Mouse (Mus musculus) adrenal gland, adult 2 months (tissue): ENCODE measurements at regions not wholly inside any gene's neighbourhood (a gene's known extent, or its start where the extent isn't known, plus 50 kb on each side); places are given as distances from the start of the nearest gene placed in this dataset.
A peak's percentile ranks its signal among the peaks of the same experiment; 100 is the strongest.

Experiments used
- DNase-seq: peaks from one replicate; pipeline ENCODE4 v3.0.0; 2021

DNA sequence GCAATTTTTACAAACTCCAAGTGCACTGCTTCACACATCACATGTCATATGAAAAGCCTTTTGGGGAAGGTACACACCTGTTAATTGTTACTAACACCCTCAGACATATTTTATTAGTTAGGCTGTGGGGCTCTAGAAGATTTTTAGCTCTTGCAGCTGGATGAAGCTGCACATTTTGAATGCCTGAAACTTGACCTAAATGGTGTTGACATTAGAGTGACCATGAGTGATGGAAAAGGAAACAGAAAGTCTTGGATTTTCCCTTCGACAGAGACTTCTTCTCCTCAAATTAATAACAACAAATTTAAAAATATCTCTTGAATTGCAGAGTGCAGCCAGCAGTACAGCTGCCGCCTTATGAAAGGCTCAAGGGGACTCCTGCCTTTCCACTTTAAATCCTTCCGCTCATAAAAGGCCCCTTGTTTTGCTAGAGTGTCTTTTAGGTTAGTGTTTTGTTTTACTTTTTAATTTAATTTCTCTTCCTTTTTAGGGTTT, 259.7 kb downstream of the Trim52 start:
- DNase-seq, result no peak

DNA sequence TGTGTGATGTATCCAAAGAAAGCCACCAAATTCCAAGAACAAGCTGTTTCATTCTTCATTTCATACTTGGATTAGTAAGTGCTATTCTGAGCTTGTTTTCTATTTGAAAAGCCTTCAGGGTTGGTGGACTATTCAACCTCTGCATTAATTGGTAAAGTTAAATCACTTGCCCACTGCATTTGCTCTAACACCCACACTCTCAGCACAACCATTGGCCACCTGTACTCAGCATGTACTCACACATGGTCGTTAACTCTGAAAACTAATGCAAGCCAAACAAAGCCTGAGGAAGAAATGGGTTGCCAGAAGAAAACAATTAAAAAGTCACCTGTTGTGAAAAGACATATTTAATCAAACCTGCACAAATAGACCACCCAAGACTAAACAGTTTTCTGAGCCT, 267.5 kb downstream of the Trim52 start:
- DNase-seq, result no peak

DNA sequence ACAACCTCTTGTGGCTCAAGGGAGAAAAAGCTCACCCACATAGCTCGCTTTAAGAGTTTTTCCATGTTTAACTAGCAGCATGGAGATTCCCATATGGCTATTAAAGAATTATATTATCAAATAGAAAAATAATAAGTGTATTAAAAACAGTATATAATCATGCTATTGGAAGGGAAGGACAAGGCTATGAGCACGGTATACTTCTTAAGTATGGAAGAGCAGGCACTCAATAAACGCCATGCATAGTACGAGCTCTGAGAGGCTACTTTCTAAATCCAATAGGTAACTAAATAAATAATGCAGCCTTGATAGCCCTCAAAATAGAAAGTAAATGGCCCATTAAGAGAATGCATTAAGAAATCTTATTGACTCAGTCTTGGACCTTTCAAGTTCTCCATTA, 273.6 kb downstream of the Trim52 start:
- DNase-seq, result no peak

DNA sequence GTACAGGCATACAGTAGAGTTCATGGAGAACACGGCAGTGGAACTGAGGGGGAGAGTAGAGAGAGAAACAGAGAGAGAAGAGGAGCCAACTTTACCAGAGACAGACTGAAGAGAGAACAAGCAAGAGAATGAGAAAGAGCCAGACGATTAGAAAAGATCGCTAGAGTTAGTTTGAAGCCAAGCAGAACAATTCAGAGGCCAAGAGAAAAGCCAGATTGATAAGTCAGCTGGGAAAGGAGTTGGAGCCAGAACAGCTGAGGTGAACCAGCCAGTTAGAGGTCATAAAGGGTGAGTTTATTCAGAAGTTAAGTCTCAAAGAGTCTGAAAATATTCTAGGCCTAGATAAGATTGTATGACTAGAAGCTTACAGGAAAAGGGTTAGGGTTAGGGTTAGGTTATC, 281.7 kb downstream of the Trim52 start:
- no peak for DNase-seq

DNA sequence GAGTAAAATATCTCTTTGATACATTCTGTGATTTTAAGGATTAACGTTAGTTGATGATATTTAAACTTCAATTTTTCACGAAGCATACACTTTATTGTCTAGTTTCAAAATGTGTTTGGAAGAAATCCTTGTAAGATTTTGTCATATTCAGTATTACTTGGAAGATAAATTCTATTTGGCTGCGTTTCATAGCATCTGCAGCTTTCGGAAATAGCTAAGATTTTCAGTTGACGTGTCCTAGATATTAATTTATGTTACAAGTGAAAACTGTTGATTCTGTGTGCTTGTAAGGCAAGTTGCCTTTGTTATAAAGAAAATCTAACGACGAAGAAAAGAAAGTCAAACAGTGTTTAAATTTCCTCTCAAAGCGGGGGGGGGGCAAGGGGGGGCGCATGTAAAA, 284.5 kb downstream of the Trim52 start:
- DNase-seq, result no peak

DNA sequence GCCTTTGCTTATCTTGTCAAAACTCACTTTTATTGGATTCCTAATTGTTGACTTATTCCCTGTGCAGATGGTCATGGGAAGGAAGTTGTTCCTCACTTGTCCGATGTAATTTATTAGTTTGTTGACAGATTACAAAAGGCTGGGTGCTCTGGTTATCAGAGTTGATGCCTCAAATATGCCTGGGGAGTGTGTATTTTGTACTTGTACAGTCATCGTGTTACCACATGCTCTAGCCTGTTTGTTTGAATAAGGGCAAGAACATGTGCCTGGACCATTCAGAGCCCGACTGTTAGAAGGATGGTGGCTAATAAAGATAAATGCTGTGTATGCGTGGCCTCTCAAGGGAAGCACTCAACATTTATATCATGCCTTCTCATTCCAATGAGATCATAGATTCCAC, 288.0 kb downstream of the Trim52 start:
- DNase-seq, result peak; percentile 5

DNA sequence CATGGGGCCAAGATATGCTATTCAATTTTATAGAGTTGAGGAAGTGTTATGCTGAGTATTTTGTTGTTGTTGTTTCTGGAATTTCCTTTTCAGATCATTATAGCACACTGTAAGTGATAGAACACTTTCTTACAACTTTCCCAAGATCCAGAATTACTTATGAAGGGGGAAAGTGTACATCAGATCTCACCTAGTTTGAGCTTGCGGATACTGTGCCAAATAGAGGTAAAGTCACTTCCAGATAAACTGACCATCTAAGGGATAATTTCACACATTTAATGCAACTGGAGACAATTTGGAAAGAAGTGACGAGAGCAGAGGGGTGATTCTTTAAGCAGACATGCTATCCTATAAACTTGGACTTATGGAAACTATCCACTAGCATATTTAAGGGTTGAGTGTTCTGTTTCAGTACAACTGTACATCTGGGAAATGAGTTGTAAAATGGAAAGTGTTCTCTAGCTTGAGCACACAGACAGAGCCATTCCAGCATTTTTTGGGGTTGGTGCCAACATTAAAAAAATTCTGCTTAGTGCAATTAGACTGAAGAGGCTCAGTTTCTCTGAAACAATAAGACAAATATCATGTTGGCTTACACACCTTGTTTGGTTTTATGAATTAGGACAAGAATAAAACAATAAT, 307.0 kb downstream of the Trim52 start:
- no peak for DNase-seq

DNA sequence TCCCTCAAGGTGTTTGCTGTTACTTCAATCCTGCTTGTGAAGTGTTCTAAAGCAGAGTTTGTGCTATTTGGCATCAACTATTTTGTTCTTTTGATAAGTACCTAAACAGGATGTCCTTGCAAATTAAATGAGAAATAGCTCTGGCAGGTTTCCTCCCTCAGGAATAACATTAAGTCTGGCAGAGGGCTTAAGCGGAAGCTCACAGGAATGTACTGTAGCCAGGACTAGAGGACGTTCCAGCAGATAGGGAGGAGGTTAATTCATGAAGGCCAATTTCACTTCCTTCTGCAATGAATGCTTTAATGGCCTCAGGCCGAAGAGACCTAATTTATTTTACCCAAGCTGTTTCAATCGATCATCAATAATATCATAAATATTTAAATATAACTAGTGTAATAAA, 318.7 kb downstream of the Trim52 start:
- DNase-seq, result peak; percentile 9

DNA sequence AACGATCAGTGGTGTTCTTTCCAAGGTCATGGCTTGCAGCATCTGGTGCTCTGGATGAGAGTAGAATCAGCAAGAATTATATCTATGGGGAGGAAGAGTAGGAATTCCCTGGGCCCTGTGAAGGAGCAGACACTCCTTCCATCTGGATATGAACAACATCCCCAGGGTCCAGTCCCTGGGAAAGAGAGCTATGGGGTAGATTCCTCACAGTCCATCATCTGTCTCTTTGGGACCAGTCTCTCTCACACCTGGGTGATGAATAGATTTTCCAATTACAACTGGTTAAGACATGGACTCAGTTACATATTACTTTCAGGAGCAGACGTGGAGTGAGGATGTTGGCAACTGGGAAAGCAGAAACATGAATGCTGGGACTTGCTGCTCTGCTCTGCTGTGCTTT, 322.6 kb downstream of the Trim52 start:
- DNase-seq, result no peak

DNA sequence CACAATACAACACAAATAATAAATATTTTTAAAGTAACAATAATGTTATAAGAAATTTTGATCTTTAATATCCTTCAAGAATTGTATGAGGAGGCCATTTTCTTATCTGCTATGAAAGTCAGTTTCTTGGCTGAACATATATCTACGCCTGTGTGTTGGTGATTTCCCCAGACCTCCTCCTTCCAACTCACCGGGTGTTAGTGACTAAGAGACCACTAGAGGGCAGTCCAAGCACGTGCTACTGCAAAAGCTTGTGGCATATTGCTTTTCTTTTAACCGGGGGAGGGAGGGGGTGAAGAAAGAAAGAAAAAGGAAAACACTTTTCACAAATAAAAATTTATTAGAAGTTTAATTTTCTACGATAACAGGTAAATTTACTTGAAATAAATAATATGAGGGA, 333.3 kb downstream of the Trim52 start:
- peak; percentile 57 for DNase-seq

DNA sequence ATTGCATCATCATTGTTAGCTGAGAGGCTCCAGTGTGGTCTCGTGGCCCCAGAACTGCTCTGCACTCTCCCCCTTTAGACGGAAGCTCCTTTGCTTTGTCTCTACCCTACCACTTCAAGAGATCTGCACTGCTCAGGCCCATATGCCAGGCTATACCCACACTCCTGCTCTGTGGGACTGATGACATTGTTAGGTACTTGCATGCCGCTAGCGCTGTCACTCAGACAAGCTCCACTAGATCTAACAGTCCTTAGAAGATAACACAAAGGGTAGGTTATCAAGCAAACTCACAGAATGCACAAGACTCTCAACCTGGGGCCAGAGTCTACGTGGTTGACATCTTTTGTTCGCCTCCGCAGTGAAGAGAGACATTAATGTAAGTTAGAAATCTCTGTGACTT, 383.1 kb downstream of the Trim52 start:
- no peak for DNase-seq

DNA sequence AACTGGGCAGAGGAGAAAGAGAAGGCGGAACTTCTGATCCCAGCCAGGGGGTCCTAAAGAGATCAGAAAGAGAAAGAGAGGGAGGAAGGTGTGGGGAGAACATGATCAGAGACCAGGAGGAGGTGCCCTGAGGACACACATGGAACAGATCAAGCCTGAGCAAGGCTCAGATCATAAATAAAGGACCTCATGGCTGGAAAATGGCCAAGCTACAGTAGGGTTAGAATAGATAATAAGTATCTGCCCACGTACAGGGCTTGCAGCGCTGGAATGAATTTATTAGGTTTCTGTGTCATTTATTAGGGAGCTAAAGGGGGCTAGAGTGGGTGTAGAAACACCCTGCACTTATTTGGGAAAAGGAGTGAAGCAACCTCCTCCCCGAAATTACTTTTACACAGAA, 385.4 kb downstream of the Trim52 start:
- no peak for DNase-seq

DNA sequence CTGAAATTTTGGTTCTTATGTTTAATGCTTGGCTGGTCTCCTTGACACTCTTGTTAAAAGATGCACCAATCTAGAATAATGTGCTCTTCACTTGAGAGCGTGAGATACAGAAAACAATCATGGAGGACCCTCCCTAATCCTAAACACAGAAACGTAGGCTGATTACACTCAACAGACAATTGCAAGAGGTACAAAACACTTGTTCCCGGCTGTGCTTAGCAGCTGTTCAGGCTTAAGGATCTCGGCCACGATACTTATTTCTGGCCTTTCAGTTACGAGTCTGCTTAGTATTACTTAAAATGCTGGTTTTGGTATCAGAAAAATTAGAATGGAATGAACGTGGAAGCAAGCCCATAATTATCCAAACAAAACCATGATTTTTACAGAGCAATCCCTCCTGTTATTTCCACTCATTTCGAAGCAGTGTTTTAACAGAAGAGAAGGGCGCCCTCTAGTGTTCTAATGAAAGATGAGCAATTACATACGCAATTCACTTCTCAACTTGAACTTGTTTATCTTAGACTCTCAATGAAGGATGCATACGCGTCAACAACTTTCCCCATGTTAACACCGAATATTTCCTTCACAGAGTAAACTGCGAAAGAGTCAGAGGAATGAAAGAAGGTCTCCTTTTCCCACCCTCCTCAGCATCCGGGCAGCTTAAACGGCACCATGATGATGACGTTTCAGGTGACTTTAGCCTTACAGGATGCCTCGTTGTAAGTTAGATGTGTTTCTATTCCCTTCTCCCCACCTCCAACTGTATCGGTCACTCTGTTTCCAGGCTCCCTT, 394.5 kb downstream of the Trim52 start:
- DNase-seq, result peak; percentile 7

DNA sequence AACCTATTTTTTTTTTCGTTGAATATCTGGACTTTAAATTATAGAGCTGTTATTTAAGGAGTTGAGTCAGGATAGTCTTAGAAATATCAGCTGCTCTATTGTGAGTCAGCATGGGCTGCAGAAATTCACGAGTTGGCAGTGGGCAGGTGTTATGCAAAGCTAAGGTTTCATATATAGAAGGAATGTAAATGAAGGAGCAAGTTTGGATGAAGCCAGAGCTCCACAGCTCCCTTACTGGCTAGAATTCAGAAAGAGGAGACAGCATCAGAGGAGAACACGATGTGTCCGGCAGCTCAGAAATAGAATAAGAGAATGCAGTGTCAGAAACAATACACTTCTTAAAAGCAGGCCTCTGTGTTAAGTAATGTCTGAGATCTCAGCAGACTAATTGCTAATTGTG, 400.9 kb downstream of the Trim52 start:
- no peak for DNase-seq

DNA sequence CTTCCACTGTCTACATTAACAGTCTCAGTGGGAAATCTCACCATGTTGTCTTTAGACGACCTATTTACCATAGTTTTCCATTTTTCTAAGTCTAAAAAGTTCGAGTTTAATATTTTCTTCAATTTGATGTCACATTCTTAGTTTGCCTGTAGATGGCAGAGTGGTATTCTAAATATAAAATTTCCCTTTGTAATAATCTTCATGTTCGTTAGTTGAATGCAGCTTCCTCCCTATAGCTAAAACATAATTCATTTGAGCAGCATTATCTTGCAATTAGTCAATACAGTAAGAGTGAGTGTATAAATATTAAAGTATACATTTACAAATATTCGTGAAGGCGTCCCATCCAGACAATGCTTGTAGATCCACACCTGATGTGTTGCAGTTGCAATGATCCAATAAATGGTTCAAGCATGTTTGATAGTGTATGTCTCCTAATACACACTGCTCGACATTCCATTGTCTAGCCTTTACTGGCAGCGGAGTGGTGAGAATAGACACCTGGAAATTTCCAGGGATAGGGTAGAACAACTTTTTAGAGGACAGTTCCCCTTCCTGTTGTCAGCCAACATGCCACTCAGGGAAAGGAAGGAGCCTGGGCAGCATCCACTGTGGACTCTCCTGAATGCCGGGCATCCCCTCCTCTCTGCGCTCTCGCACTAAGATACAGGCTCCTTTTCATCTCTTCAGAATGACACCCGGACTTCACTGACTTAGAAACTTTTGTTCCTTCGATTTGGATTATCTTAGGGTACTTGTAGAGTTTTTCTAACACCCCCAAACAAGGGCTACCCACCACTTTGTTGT, 412.8 kb downstream of the Trim52 start:
- no peak for DNase-seq

DNA sequence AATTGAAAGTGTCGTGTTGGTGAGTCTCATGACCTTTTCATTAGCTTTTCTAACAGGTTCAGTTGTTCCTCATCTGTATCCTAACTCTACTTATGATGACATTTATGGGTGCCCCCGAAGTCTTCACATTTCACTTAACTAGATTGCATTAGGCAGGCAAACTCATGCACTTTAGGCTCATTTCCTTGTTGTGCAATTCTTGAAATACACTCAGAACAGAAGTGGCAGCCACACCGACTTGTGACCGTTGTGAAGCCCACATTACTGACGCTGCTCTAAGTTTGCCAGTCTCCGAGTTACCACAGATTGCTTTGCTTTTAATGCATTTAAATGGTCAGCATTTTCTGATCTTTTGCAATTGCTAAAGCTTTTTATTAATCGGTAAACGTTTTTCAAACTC, 414.8 kb downstream of the Trim52 start:
- DNase-seq, result no peak

DNA sequence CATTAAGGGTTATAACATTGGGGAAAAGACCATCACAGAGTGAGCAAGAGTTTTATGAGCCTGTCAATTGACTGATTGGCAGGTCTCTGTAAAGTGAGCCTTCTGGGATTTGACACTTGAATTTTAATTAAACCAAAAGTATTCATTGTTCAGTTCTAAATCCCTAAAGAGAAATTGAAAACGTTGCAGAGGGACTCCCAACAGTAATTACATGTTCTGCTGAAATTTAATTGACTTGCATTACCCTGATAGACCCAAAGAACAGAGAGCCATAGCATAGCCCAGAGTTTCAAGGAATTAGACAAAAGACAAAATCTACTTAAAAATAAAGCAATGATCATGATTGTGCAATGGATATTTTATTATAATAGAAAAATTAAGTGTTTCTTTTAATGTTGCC, 444.2 kb downstream of the Trim52 start:
- no peak for DNase-seq

DNA sequence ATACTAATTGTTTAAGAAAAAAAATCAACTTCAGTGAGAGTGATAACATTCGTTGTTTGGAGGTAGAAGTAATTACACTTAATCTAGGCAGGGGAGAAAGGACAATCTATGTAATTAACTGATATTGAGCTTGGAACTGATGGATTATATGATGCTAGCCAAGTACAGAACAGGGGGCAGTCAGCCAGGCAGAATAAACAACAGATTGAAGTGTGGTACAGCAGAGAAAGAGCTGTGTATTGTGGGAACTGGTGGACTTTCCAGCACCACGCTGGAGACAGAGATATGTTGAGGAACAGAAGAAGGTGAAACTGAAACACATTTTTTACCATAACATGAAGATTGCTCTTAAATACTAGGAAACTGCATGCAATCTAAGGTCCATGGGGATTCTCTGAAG, 473.3 kb downstream of the Trim52 start:
- no peak for DNase-seq

DNA sequence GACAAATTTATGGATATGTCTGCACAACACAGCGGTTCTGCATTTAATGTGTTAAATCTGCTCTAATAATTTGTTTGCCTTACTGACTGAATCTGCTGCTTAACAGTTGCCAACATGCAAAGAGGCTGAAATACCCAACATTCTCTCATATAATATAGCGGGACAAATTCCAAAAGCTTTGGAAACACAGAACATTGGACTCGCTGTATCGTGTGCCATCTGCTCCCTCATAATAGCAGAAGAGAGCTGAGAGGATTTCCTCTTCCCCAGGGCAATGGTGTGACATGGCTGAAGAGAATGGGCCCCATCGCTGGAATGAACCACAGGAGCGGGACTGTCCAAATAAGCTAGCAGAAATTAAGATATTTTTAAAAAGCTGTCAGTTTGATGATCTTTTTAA, 475.9 kb downstream of the Trim52 start:
- DNase-seq, result no peak

DNA sequence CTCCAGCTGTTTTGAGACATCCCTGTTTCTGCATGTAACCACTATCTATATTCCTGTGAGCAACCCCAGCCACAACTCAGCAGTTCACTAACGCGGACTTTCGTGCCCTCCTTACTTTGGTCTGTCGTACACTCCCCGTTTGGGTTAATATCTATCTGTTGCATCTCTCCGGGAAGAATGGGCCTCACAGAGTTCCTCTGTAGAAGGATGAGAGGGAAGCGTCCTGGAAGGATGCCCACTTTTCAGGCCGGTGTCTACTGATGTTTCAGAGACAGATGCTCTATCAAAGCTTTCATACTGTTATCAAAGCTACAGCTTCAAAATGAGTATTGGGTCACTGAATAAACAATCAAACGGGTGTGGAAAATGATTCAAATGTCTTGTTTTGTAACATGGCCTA, 487.4 kb downstream of the Trim52 start:
- no peak for DNase-seq

DNA sequence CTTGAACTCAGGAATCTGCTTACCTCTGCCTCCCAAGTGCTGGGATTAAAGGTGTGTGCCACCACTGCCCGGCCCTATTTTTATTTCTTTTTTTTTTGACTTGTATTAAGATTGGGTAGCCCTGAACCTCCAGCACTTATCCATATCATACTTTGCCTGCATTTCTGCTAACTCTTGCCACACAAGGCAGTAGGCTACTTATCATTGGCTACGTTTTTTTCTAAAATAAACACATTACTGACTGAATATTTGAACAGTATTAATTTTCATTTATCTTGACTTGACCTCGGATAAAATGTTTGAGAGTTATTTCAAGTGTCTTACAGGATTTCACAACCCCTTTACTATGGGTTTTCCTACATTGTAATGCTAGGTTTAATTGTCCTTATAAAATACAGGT, 488.0 kb downstream of the Trim52 start:
- no peak for DNase-seq

DNA sequence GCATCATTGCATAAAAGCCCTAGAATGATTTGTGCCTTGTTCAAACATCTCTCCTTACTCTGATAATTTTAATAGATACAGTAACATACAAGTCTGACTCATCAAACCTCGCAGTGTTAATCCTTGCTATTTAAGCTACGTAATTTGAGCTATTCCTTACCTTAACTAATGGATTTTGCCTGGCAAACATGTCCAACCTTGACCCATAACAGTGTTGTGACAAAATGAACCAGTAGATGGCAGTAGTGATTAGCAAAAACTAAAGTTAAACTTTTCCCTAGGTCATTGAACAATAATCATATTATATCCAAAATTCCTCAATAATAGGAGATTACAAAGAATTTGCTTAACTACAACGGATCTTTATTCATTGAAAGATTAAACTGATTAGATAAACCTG, 501.0 kb downstream of the Trim52 start:
- no peak for DNase-seq

DNA sequence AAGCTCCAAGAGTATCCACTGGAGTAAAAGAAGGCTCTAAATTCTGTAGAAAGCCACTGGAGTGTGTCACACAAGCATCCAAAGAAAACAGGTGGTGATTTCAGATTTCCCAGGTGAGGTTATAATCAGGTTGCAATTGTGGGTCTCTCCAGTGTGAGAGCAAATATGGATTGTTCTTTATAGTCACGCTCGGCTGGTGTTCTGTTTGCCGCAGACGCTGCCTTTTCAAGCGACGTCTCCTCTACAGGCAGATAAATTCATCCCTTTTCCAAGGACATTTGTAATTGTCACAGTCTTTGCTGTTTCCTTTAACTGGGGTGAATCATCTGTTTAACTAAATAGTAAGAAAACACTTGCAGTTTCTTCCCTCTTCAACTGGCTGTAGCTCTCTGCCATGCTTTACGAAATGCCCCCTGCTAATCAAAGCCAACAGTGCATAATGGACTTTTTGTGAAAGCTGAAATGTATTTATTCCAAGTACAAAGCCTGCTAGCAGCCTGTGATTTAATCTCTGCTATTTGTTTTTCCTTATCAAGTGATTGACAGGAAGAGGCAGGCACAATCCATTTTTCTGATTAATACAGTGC, 502.4 kb downstream of the Trim52 start:
- peak; percentile 3 for DNase-seq
